Mouse (Mus musculus) heart, embryonic 14.5 days (tissue): ENCODE results near the gene Prrx1. TPM values are rescaled to one million over a fixed set of nuclear protein-coding genes. Genes with fewer than 3 reads are reported as not detected.

Experiments
- ATAC-seq: fragments of 200-750 bp; cut with Nextera tagmentation; 2 replicates; pipeline ENCODE4 v1.8.0; 2017; ENCODE audit warnings: low read depth, moderate TSS enrichment; ENCODE audit not compliant: insufficient number of reproducible peaks, insufficient read depth, low FRiP score
- H3K27ac ChIP-seq, 2 experiments: fragments of 200-500 bp in 1 of 2; fragments of 300-500 bp in 1 of 2; sonication (generic) in 1 of 2; replicated peaks in 1 of 2; 2 replicates each; pipeline ENCODE4 v1.5.1; 2012 to 2014; ENCODE audit warnings: low read depth in 2 of 2, low read length in 2 of 2, control low read depth in 1 of 2, mild to moderate bottlenecking in 1 of 2, mixed read lengths in 1 of 2; ENCODE audit not compliant: control insufficient read depth in 1 of 2, insufficient read depth in 1 of 2
- H3K27me3 ChIP-seq: fragments of 300-500 bp; sonication (generic); 2 replicates; pipeline ENCODE4 v1.6.1; 2014; ENCODE audit warnings: mild to moderate bottlenecking, low read length, control low read depth; ENCODE audit not compliant: control insufficient read depth, insufficient read depth
- H3K36me3 ChIP-seq: fragments of 300-500 bp; sonication (generic); 2 replicates; pipeline ENCODE4 v1.6.1; 2014; ENCODE audit warnings: mild to moderate bottlenecking, control low read depth, low read length, mixed read lengths; ENCODE audit not compliant: control insufficient read depth, insufficient read depth
- H3K4me1 ChIP-seq, 2 experiments: fragments of 200-500 bp in 1 of 2; fragments of 300-500 bp in 1 of 2; sonication (generic) in 1 of 2; 2 replicates each; pipeline ENCODE4 v1.6.1; 2012 to 2014; ENCODE audit warnings: low read length in 2 of 2, control low read depth in 1 of 2, mixed read lengths in 1 of 2; ENCODE audit not compliant: control insufficient read depth in 2 of 2, insufficient read depth in 2 of 2
- H3K4me2 ChIP-seq: fragments of 300-500 bp; sonication (generic); 2 replicates; pipeline ENCODE4 v1.6.1; 2014; ENCODE audit warnings: mild to moderate bottlenecking, low read length
- H3K4me3 ChIP-seq, 2 experiments: fragments of 200-500 bp in 1 of 2; fragments of 300-500 bp in 1 of 2; sonication (generic) in 1 of 2; 2 replicates each; pipeline ENCODE4 v1.5.1; 2012 to 2014; ENCODE audit warnings: low read length in 2 of 2, mild to moderate bottlenecking in 2 of 2, control low read depth in 1 of 2, low read depth in 1 of 2, moderate library complexity in 1 of 2; ENCODE audit not compliant: control insufficient read depth in 1 of 2, insufficient read depth in 1 of 2
- H3K9ac ChIP-seq: fragments of 300-500 bp; sonication (generic); 2 replicates; pipeline ENCODE4 v1.6.1; 2014; ENCODE audit warnings: mild to moderate bottlenecking, low read length
- H3K9me3 ChIP-seq: fragments of 300-500 bp; sonication (generic); 2 replicates; pipeline ENCODE4 v1.6.1; 2016; ENCODE audit warnings: low read length, control low read depth; ENCODE audit not compliant: control insufficient read depth
- WGBS: fragments of 180-500 bp; shearing (Covaris S2); extraction: QIAGEN DNeasy Blood & Tissue Kit; methylation state at CpG from one replicate; pipeline ENCODE4 v1.1.7; 2014; 5-methylcytosine and 5-hydroxymethylcytosine counted together
- polyA plus RNA-seq: library from polyadenylated mRNA; unstranded; fragments of >200 nt; fragmentation: Nextera tagmentation; extraction: Ambion mirVana; gene quantifications from 2 replicates; pipeline ENCODE4 v1.2.1, GENCODE M21; 2014

Prrx1 gene
- polyA plus RNA-seq, result 8.9 and 9.0 TPM in 2 replicates

DNA sequence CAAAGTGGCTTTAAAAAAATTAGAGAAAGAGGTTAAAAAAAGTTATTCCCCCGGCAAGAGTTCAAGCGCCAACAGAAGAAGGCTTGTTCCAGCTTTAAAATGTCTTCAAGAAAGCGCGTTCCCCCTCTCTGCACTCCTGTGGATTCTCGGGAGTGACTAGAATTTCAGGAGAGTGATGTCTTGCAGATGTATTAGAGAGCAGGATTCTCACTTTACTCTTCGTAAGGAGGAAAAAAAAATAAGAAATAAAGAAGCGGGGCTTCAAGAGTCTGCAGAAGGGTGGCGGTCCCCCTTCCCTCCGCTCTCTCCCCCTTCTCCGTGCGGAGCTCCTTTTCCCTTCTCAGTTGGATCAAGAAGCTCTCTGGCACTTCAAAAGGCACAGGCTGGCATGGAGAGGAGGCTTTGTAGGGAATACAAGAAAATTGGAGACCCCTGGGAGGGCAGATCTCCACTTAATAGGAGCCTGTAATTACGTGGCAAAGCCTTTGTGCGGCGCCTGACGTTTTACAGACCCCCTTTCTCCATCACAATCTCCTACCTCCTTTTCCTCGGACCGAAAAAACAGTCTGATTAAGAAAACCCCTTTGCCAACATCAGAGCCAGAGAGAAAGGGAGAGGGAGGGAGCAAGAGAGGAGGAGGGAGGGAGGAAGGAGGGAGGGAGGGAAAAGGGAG lies at the start of gene Prrx1:
TSS of gene Prrx1 (minus strand) at position 610 of the 673 bp plus-strand sequence.
- ATAC-seq, result no peak
- H3K27me3 ChIP-seq, result peaks cover 38% of the 10 kb centered on the region

DNA sequence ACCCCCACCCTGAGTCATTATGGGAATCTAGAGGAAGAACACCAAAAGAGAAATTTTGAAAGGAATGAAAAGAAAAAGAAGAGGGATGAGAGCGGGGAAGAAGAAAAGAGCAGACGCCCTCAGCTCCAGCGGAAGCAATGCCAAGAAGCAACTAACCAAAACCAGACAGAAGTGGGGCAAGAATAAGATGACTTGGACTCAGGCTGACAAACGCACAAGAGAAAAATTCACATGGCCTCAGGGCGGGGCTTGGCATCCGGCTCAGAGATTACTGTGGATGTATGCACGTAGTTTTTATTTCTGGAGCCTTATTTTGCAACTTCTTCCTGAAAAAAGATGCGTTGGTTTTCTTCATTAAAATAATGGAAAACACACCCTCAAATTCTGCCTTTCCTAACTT lies 48.7 kb upstream of the Prrx1 start:
- Histone ChIP-seq H3K27ac (peak overlapping the region; percentile 3 to 41; a peak in 2 of 4 replicates), H3K4me2 (no peak overlapping the region)

More for the DNA sequence above, at the start of gene Prrx1:
- under 1% methylated on average over 17 of the region's 17 CpGs for WGBS
- Histone ChIP-seq H3K36me3 (no peaks in the 10 kb centered on the region), H3K9me3 (no peaks in the 10 kb centered on the region), H3K4me2 (peak within 1 kb of the TSS; percentile 97), H3K27ac (peak within 1 kb of the TSS; percentile 46 to 55), H3K4me1 (peaks cover 2 to 10% of the 10 kb centered on the region in 2 experiments), H3K9ac (peak within 1 kb of the TSS; percentile 80), H3K4me3 (peak within 1 kb of the TSS; percentile 69 to 84)

DNA sequence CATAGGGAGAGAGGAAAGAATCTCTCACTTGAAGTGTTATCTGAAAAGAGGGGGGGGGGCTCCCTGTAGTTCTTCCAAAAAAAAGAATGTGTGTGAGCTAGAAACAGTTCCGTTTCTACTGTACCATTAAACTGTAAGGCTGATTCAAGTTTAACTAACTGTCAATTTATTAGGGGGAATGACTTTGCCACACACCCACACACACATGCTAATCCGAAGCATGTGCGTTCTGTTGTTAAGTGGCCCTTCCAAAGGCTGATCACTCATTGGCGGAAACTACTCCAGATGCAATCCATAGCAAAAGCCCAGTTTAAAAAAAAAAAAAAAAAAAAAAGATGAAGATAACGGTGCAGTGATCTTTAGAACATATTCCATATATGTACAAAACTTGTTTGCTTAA lies 47.9 kb upstream of the Prrx1 start:
- Histone ChIP-seq H3K4me3 (no peak overlapping the region), H3K27ac (peak overlapping the region; percentile 4 to 49; a peak in 2 of 4 replicates), H3K4me1 (peaks cover 6 to 13% of the 10 kb centered on the region in 2 experiments; a peak in 3 of 4 replicates), H3K27me3 (no peaks in the 10 kb centered on the region), H3K36me3 (no peaks in the 10 kb centered on the region), H3K9ac (no peak overlapping the region), H3K9me3 (no peaks in the 10 kb centered on the region), H3K4me2 (no peak overlapping the region)
- no peak for ATAC-seq
- WGBS, result 37% methylated on average over 5 of the region's 5 CpGs

More for the DNA sequence above, 48.7 kb upstream of the Prrx1 start:
- H3K4me1 ChIP-seq, result peaks cover 6 to 13% of the 10 kb centered on the region in 2 experiments; a peak in 3 of 4 replicates
- 76% methylated on average over 8 of the region's 8 CpGs for WGBS
- H3K9ac ChIP-seq, result no peak overlapping the region
- ATAC-seq, result no peak
- H3K4me3 ChIP-seq, result no peak overlapping the region
- H3K27me3 ChIP-seq, result no peaks in the 10 kb centered on the region
- H3K9me3 ChIP-seq, result no peaks in the 10 kb centered on the region
- H3K36me3 ChIP-seq, result no peaks in the 10 kb centered on the region

DNA sequence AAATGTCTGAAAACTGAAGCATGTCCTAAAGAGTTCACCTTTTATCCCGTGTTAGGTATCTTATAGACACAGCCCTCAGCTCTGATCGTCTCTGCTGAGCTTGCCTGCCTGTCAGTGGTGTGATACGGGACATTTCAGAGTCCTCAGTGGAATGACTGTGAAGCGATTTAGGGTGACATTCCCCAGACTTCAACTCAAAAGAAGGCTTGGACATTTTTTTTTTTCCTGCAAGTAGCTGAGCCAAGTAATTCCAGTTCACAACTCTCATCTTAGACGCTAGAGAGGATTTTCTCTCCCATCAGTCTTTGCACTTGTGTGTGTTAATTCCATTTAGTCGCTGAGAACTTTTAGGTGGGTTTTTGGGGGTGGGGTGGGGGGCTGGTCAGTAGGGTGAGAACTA lies 47.3 kb upstream of the Prrx1 start:
- WGBS, result 20% methylated on average over 6 of the region's 6 CpGs
- H3K36me3 ChIP-seq, result no peaks in the 10 kb centered on the region
- no peaks in the 10 kb centered on the region for H3K9me3 ChIP-seq
- H3K4me3 ChIP-seq, result no peak overlapping the region
- peak overlapping the region; percentile 35 for H3K4me2 ChIP-seq
- H3K4me1 ChIP-seq, result peaks cover 6 to 13% of the 10 kb centered on the region in 2 experiments; a peak in 3 of 4 replicates
- no peak overlapping the region for H3K9ac ChIP-seq
- no peaks in the 10 kb centered on the region for H3K27me3 ChIP-seq
- no peak for ATAC-seq
- peak overlapping the region; percentile 4 to 49; a peak in 2 of 4 replicates for H3K27ac ChIP-seq

DNA sequence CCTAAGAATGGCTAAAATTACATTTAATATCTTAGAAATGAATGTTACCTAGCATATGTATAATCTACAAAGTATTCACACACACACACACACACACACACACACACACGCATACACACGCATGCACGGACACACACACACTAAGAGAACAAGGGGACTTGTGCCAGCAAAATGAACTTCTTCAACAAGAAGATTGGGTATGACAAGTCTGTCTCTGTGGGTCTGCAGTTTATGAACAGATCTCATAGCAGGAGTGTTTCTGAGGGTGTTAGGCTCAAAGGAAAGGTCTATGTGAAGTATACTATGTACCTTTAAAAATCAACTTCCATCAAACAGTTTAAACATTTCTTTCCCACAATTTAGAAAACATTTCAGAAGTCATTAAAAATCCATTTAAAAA lies 46.0 kb upstream of the Prrx1 start:
- Histone ChIP-seq H3K27me3 (no peaks in the 10 kb centered on the region), H3K4me3 (no peak overlapping the region), H3K36me3 (no peaks in the 10 kb centered on the region), H3K4me1 (peaks cover 6 to 13% of the 10 kb centered on the region in 2 experiments; a peak in 3 of 4 replicates), H3K9me3 (no peaks in the 10 kb centered on the region), H3K4me2 (no peak overlapping the region), H3K9ac (no peak overlapping the region), H3K27ac (no peak overlapping the region)
- 84% methylated on average over 3 of the region's 3 CpGs for WGBS
- no peak for ATAC-seq

DNA sequence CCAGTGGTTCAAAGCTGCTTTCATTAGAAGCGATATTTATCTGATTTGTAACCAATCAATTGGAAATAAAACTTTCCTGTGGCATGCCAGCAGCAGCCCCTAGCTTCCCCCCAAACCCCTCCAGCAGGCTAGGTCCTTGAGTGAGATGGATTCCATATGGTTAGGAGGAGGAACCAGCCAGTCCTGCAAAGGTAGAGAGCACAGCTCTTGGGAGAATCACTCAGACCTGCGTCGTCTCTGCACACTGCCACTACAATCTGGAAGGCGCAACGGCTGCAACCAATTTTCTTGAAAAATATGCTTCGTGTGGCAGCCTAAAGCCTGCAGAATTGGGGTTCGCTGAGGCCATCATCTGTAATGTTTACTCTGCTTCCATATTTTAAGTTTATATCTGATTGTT lies 44.7 kb upstream of the Prrx1 start:
- no peak for ATAC-seq
- Histone ChIP-seq H3K9me3 (no peaks in the 10 kb centered on the region), H3K9ac (no peak overlapping the region), H3K4me3 (no peak overlapping the region), H3K4me1 (peaks cover 4 to 8% of the 10 kb centered on the region in 2 experiments; a peak in 3 of 4 replicates), H3K27ac (no peak overlapping the region), H3K4me2 (no peak overlapping the region), H3K27me3 (no peaks in the 10 kb centered on the region), H3K36me3 (no peaks in the 10 kb centered on the region)
- 50% methylated on average over 7 of the region's 7 CpGs for whole genome bisulfite sequencing

DNA sequence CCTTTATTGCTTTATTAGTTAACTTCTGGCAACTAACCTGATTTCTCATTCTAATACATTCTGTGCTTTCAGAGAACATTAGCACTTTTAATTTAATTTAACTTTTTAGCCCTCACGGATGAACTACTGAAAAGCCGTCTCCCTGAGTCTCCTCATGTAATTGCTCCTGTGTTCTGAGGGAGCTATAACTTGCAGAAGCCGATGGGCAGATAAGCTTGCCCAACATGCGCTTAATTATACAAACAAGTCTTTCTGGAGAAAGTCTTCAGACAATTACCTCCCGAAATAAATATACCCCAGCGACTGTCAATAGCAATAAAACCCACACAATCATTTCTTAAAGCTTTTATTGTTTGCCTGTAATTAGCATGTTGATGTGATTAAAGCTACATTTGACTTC lies 44.2 kb upstream of the Prrx1 start:
- no peaks in the 10 kb centered on the region for H3K36me3 ChIP-seq
- no peak for ATAC-seq
- H3K27me3 ChIP-seq, result no peaks in the 10 kb centered on the region
- H3K4me3 ChIP-seq, result no peak overlapping the region
- no peak overlapping the region for H3K4me2 ChIP-seq
- WGBS, result 68% methylated on average over 6 of the region's 6 CpGs
- H3K9me3 ChIP-seq, result no peaks in the 10 kb centered on the region
- H3K9ac ChIP-seq, result no peak overlapping the region
- no peak overlapping the region for H3K27ac ChIP-seq
- H3K4me1 ChIP-seq, result peaks cover 4 to 8% of the 10 kb centered on the region in 2 experiments; a peak in 3 of 4 replicates
